Mouse (Mus musculus) cerebellum, adult (tissue): Measurements from ENCODE around the gene Rpl18.

Experiments used
- ATAC-seq: cut with Nextera tagmentation; 2 replicates; pipeline ENCODE4 v1.9.2; 2017; ENCODE audit warnings: mild to moderate bottlenecking, moderate library complexity, mixed read lengths; ENCODE audit not compliant: insufficient number of reproducible peaks, low FRiP score, low TSS enrichment

Gene Rpl18

GRCm38 (mm10) chr7:45712022-45712757 is 3.1 kb upstream of the Rpl18 start:
- no peak for ATAC-seq

GRCm38 (mm10) chr7:45713396-45713795 is 1.9 kb upstream of the Rpl18 start:
- no peak for ATAC-seq

GRCm38 (mm10) chr7:45713881-45714520 is 1.3 kb upstream of the Rpl18 start:
- ATAC-seq, result no peak

- ATAC-seq, result no peak
Measured at GRCm38 (mm10) chr7:45714630-45715089, 597 bp upstream of the Rpl18 start.

GRCm38 (mm10) chr7:45715741-45716459 is 643 bp downstream of the Rpl18 start:
- no peak for ATAC-seq

GRCm38 (mm10) chr7:45716460-45716857 is 1.2 kb downstream of the Rpl18 start:
- ATAC-seq, result no peak

- no peak for ATAC-seq
Measured at GRCm38 (mm10) chr7:45716952-45717917, 2.0 kb downstream of the Rpl18 start.

- ATAC-seq, result peak; percentile 50; the same call in 1 of the 2 replicates
Measured at GRCm38 (mm10) chr7:45717918-45718297, 2.7 kb downstream of the Rpl18 start, which contains the start of gene Sphk2. TSS of gene Sphk2 (minus strand) at chr7:45718002.

GRCm38 (mm10) chr7:45718331-45718730 is 3.1 kb downstream of the Rpl18 start:
- ATAC-seq, result no peak

- no peak for ATAC-seq
Measured at GRCm38 (mm10) chr7:45719180-45719579, 3.9 kb downstream of the Rpl18 start.

GRCm38 (mm10) chr7:45719738-45720412 is 4.6 kb downstream of the Rpl18 start:
- ATAC-seq, result no peak

- ATAC-seq, result no peak
Measured at GRCm38 (mm10) chr7:45720413-45721233, 5.4 kb downstream of the Rpl18 start, which contains the start of gene Fam83e. TSS of gene Fam83e (plus strand) at chr7:45721212.

GRCm38 (mm10) chr7:45721234-45721571 is 5.9 kb downstream of the Rpl18 start:
- no peak for ATAC-seq

GRCm38 (mm10) chr7:45721642-45722347 is 6.5 kb downstream of the Rpl18 start:
- no peak for ATAC-seq

- no peak for ATAC-seq
Measured at GRCm38 (mm10) chr7:45722348-45722713, 7.1 kb downstream of the Rpl18 start.

- no peak for ATAC-seq
Measured at GRCm38 (mm10) chr7:45723301-45723700, 8.0 kb downstream of the Rpl18 start.

- ATAC-seq, result no peak
Measured at GRCm38 (mm10) chr7:45723781-45724180, 8.5 kb downstream of the Rpl18 start.

- no peak for ATAC-seq
Measured at GRCm38 (mm10) chr7:45725151-45725550, 9.9 kb downstream of the Rpl18 start.
